Mouse (Mus musculus): ENCODE results near the gene Gm39566. TPM values are rescaled to one million over a fixed set of nuclear protein-coding genes. Genes with fewer than 3 reads are reported as not detected.
"Not testable (repeated sequence)": the region's sequence is repeated elsewhere in the genome, so short reads cannot be mapped to it uniquely, and the experiment has no call there.

Gene Gm39566
- polyA plus RNA-seq (2011; ENCODE audit: insufficient read depth, insufficient read length, low read depth, missing spikeins) = not detected in 2 replicates

- TF ChIP-seq EP300 (IDR thresholded peaks at IDR 0.05; ENCODE audit: insufficient read depth, low read depth, low read length) (no peak), CTCF (IDR thresholded peaks at IDR 0.05; ENCODE audit: low read depth, low read length) (peak; percentile 41)
- Histone ChIP-seq H3K27ac (ENCODE audit: insufficient read depth, low read length) (no peak within 1 kb of the TSS), H3K4me1 (ENCODE audit: control insufficient read depth, insufficient read depth, low read length) (no peaks in the 10 kb centered on the region)
Observed at GRCm38 (mm10) chr11:69815155-69815554, at the start of gene Gm39566. Gm39566 (minus strand) TSS chr11:69815298.

GRCm38 (mm10) chr11:69864138-69864860, 49.2 kb upstream of the Gm39566 start:
- TF ChIP-seq POLR2A (IDR thresholded peaks at IDR 0.05; ENCODE audit: insufficient read depth, low read length) (no peak), EP300 (IDR thresholded peaks at IDR 0.05; ENCODE audit: insufficient read depth, low read depth, low read length) (no peak), CTCF (IDR thresholded peaks at IDR 0.05; ENCODE audit: low read depth, low read length) (no peak)
- Histone ChIP-seq H3K27ac (ENCODE audit: insufficient read depth, low read length) (no peak overlapping the region), H3K9ac (ENCODE audit: low read depth, poor library complexity, severe bottlenecking) (no peak overlapping the region), H3K27me3 (ENCODE audit: control insufficient read depth, insufficient read depth, low read length, poor library complexity, severe bottlenecking) (no peaks in the 10 kb centered on the region), H3K36me3 (ENCODE audit: control insufficient read depth, insufficient read depth, low read length, poor library complexity, severe bottlenecking) (no peaks in the 10 kb centered on the region), H3K4me3 (ENCODE audit: low read depth, low read length) (no peak overlapping the region), H3K4me1 (ENCODE audit: control insufficient read depth, insufficient read depth, low read length) (no peaks in the 10 kb centered on the region), H3K9me3 (replicated peaks; ENCODE audit: control insufficient read depth, insufficient read depth, low read length, poor library complexity, severe bottlenecking) (no peaks in the 10 kb centered on the region)

More at GRCm38 (mm10) chr11:69815155-69815554, at the start of gene Gm39566:
- Histone ChIP-seq H3K9me3 (replicated peaks; ENCODE audit: control insufficient read depth, insufficient read depth, low read length, poor library complexity, severe bottlenecking) (no peaks in the 10 kb centered on the region), H3K9ac (ENCODE audit: low read depth, poor library complexity, severe bottlenecking) (no peak within 1 kb of the TSS), H3K4me3 (ENCODE audit: low read depth, low read length) (no peak within 1 kb of the TSS), H3K36me3 (ENCODE audit: control insufficient read depth, insufficient read depth, low read length, poor library complexity, severe bottlenecking) (no peaks in the 10 kb centered on the region), H3K27me3 (ENCODE audit: control insufficient read depth, insufficient read depth, low read length, poor library complexity, severe bottlenecking) (no peaks in the 10 kb centered on the region)

GRCm38 (mm10) chr11:69863729-69864128, 48.6 kb upstream of the Gm39566 start:
- not testable (repeated sequence) for H3K4me1 ChIP-seq (ENCODE audit: control insufficient read depth, insufficient read depth, low read length); H3K36me3 ChIP-seq (ENCODE audit: control insufficient read depth, insufficient read depth, low read length, poor library complexity, severe bottlenecking)

DNA sequence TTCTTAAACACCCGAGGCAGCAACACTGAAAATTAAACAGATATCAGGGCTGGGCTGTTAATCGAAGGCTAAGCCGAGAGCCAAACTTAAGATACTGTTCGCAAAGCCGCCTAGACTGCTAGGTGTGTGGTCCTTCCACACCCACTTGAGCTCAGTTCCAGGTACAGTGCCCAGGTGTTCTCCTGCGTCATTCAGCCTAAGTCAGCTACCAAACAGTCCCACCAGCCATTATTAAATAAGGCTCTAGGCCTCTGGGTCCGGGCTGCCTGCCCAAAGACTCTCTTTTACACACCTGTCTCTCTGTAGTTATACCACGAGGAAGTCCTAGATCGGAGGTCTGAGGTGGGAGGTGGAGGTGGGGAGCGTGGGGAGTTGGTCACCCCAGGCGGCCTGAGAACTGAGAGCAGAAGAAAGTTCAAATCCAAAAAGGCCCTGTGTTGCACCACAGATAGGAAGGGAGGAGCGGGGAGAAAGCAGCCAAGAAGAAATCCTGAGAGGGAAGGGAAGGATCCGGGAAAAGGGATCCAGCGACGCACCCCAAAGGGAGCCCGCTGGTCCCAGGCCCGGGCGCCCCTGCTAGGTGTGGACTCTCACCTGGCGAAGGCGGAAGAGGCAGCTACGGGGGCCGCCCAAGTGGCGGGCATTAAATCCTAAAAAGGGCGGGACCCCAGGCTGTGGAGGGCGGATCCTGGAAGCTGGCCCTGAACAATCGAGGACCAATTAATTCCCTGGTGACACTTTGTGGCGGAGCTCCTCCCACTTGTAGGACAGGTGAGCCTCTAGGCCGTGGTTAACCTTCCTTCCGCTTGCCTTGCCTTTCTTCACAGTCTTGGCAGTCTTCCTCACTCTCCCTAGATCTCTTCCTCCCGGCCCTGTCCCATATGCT, 43.3 kb upstream of the Gm39566 start, which contains the start of gene Tnk1:
Gene Tnk1 (minus strand): TSS at position 618 of the 886 bp plus-strand sequence.
- no peaks in the 10 kb centered on the region for H3K4me1 ChIP-seq (ENCODE audit: control insufficient read depth, insufficient read depth, low read length)
- H3K9me3 ChIP-seq (replicated peaks; ENCODE audit: control insufficient read depth, insufficient read depth, low read length, poor library complexity, severe bottlenecking) = no peaks in the 10 kb centered on the region
- peak within 1 kb of the TSS; percentile 65 for H3K4me3 ChIP-seq (ENCODE audit: low read depth, low read length)
- H3K36me3 ChIP-seq (ENCODE audit: control insufficient read depth, insufficient read depth, low read length, poor library complexity, severe bottlenecking) = no peaks in the 10 kb centered on the region
- H3K9ac ChIP-seq (ENCODE audit: low read depth, poor library complexity, severe bottlenecking) = peak within 1 kb of the TSS; percentile 62
- peak within 1 kb of the TSS; percentile 17; the same call in 1 of the 2 replicates for H3K27ac ChIP-seq (ENCODE audit: insufficient read depth, low read length)
- TF ChIP-seq POLR2A (IDR thresholded peaks at IDR 0.05; ENCODE audit: insufficient read depth, low read length) (peak; percentile 61), EP300 (IDR thresholded peaks at IDR 0.05; ENCODE audit: insufficient read depth, low read depth, low read length) (0 out of 2 replicates have a peak, but pooled peaks have one; percentile 7), CTCF (IDR thresholded peaks at IDR 0.05; ENCODE audit: low read depth, low read length) (no peak)
- no peaks in the 10 kb centered on the region for H3K27me3 ChIP-seq (ENCODE audit: control insufficient read depth, insufficient read depth, low read length, poor library complexity, severe bottlenecking)

More at GRCm38 (mm10) chr11:69863729-69864128, 48.6 kb upstream of the Gm39566 start:
- H3K27ac ChIP-seq (ENCODE audit: insufficient read depth, low read length); H3K4me3 ChIP-seq (ENCODE audit: low read depth, low read length); H3K9ac ChIP-seq (ENCODE audit: low read depth, poor library complexity, severe bottlenecking); H3K27me3 ChIP-seq (ENCODE audit: control insufficient read depth, insufficient read depth, low read length, poor library complexity, severe bottlenecking); H3K9me3 ChIP-seq (replicated peaks; ENCODE audit: control insufficient read depth, insufficient read depth, low read length, poor library complexity, severe bottlenecking): not testable (repeated sequence)

DNA sequence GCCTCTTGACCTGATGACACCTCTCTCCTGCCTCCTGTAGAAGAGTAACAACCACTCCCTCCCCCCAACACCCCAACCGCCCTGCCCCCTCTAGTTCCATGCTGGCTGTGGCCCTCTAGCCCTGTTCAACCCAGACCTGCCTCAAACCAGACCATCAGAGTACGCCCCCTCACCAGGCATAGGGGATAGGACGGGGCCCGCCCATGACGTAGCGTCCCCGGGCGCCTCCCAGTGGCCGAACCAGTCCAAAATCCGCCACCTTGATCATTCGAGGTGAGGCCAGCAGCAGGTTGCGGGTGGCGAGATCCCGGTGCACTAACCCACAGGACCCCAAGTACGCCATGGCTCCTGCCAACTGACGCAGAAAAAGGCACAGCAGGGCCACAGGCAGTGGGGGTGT, 40.2 kb upstream of the Gm39566 start:
- H3K9me3 ChIP-seq (replicated peaks; ENCODE audit: control insufficient read depth, insufficient read depth, low read length, poor library complexity, severe bottlenecking) = no peaks in the 10 kb centered on the region
- H3K9ac ChIP-seq (ENCODE audit: low read depth, poor library complexity, severe bottlenecking) = peak overlapping the region; percentile 12
- no peaks in the 10 kb centered on the region for H3K27me3 ChIP-seq (ENCODE audit: control insufficient read depth, insufficient read depth, low read length, poor library complexity, severe bottlenecking)
- no peak for TF ChIP-seq POLR2A (IDR thresholded peaks at IDR 0.05; ENCODE audit: insufficient read depth, low read length)
- 0 out of 2 replicates have a peak, but pooled peaks have one; percentile 44 for TF ChIP-seq EP300 (IDR thresholded peaks at IDR 0.05; ENCODE audit: insufficient read depth, low read depth, low read length)
- peak; percentile 73 for TF ChIP-seq CTCF (IDR thresholded peaks at IDR 0.05; ENCODE audit: low read depth, low read length)
- H3K4me1 ChIP-seq (ENCODE audit: control insufficient read depth, insufficient read depth, low read length) = no peaks in the 10 kb centered on the region
- peak overlapping the region; percentile 44 for H3K4me3 ChIP-seq (ENCODE audit: low read depth, low read length)
- H3K27ac ChIP-seq (ENCODE audit: insufficient read depth, low read length) = no peak overlapping the region
- H3K36me3 ChIP-seq (ENCODE audit: control insufficient read depth, insufficient read depth, low read length, poor library complexity, severe bottlenecking) = peaks cover 14% of the 10 kb centered on the region
